Mouse (Mus musculus): Measurements from ENCODE around the gene Fbxl13. TPM values are rescaled to one million over a fixed set of nuclear protein-coding genes. Genes with fewer than 3 reads are reported as not detected.

Gene Fbxl13
- total and polyA plus RNA-seq, 3 experiments = 0.14 to 0.30 (median 0.19) TPM

- Histone ChIP-seq H3K36me3 (replicated peaks in 1 of 2; ENCODE audit: control insufficient read depth in 1 of 2, insufficient read depth in 1 of 2, low read length in 1 of 2) (peaks cover 4 to 14% of the 10 kb centered on the region in 2 experiments), H3K27ac (ENCODE audit: insufficient read depth, low read depth) (no peak overlapping the region), H3K9ac (ENCODE audit: insufficient read depth, low read depth) (no peak overlapping the region), H3K4me3 (replicated peaks in 1 of 3; ENCODE audit: low read depth in 2 of 3, low read length in 2 of 3, poor library complexity in 1 of 3) (no peak overlapping the region), H3K4me2 (ENCODE audit: insufficient read depth, low read depth, poor library complexity, severe bottlenecking) (no peak overlapping the region), H3K27me3 (replicated peaks) (no peaks in the 10 kb centered on the region), H3K4me1 (ENCODE audit: control insufficient read depth in 1 of 2, insufficient read depth in 2 of 2) (no peaks in the 10 kb centered on the region), H3K9me3 (replicated peaks; ENCODE audit: low read length) (no peaks in the 10 kb centered on the region), H3K79me2 (replicated peaks; ENCODE audit: control insufficient read depth, extremely low read depth, insufficient read depth, poor library complexity, severe bottlenecking) (no peaks in the 10 kb centered on the region)
- TF ChIP-seq SMC3 (IDR thresholded peaks at IDR 0.05; ENCODE audit: low read depth, low read length) (no peak), IRF4 (IDR thresholded peaks at IDR 0.05; ENCODE audit: low read depth, low read length) (no peak), GABPA (IDR thresholded peaks at IDR 0.05; ENCODE audit: insufficient replicate concordance, low read depth, low read length) (no peak), ZKSCAN1 (IDR thresholded peaks at IDR 0.05; ENCODE audit: borderline replicate concordance, low read depth, low read length) (no peak), MAX (IDR thresholded peaks at IDR 0.05; ENCODE audit: low read length) (no peak), ZMIZ1 (IDR thresholded peaks at IDR 0.05; ENCODE audit: low read depth, low read length) (no peak), ETS1 (conservative IDR thresholded peaks at IDR 0.05; ENCODE audit: low read depth, low read length) (no peak), ZNF384 (IDR thresholded peaks at IDR 0.05; ENCODE audit: low read depth, low read length) (no peak), EP300 (IDR thresholded peaks at IDR 0.05; ENCODE audit: low read length) (no peak), KAT2A (IDR thresholded peaks at IDR 0.05; ENCODE audit: insufficient replicate concordance, low read length) (no peak), PAX5 (IDR thresholded peaks at IDR 0.05; ENCODE audit: low read length) (no peak), ZC3H11A (IDR thresholded peaks at IDR 0.05; ENCODE audit: low read depth, low read length) (no peak), CHD2 (IDR thresholded peaks at IDR 0.05; ENCODE audit: low read length) (no peak), TBP (conservative IDR thresholded peaks at IDR 0.05; ENCODE audit: low read depth, low read length) (no peak), ELF1 (IDR thresholded peaks at IDR 0.05; ENCODE audit: low read depth, low read length) (no peak)
- no peak for DNase-seq (ENCODE audit: extremely low read depth)
- in situ Hi-C loops (cut with MboI; ENCODE audit: low pct_ligation_motif_present, low pct_unique_long_range_greater_than_20kb, low sequenced_read_pairs) = no loop called here
- dilution Hi-C loops (cut with MboI; ENCODE audit: extremely low pct_ligation_motif_present, extremely low pct_unique_long_range_greater_than_20kb, low sequenced_read_pairs) = no loop called here
Observed at GRCm38 (mm10) chr5:21675494-21675893, 30.1 kb upstream of the Fbxl13 start.

GRCm38 (mm10) chr5:21675019-21675418 lies 29.6 kb upstream of the Fbxl13 start:
- Histone ChIP-seq H3K36me3 (replicated peaks in 1 of 2; ENCODE audit: control insufficient read depth in 1 of 2, insufficient read depth in 1 of 2, low read length in 1 of 2) (peaks cover 4 to 14% of the 10 kb centered on the region in 2 experiments), H3K9me3 (replicated peaks; ENCODE audit: low read length) (no peaks in the 10 kb centered on the region), H3K27ac (ENCODE audit: insufficient read depth, low read depth) (no peak overlapping the region), H3K27me3 (replicated peaks) (no peaks in the 10 kb centered on the region), H3K4me2 (ENCODE audit: insufficient read depth, low read depth, poor library complexity, severe bottlenecking) (no peak overlapping the region), H3K79me2 (replicated peaks; ENCODE audit: control insufficient read depth, extremely low read depth, insufficient read depth, poor library complexity, severe bottlenecking) (no peaks in the 10 kb centered on the region), H3K4me1 (ENCODE audit: control insufficient read depth in 1 of 2, insufficient read depth in 2 of 2) (no peaks in the 10 kb centered on the region), H3K4me3 (replicated peaks in 1 of 3; ENCODE audit: low read depth in 2 of 3, low read length in 2 of 3, poor library complexity in 1 of 3) (no peak overlapping the region), H3K9ac (ENCODE audit: insufficient read depth, low read depth) (no peak overlapping the region)
- in situ Hi-C loops (cut with MboI; ENCODE audit: low pct_ligation_motif_present, low pct_unique_long_range_greater_than_20kb, low sequenced_read_pairs) = no loop called here
- no peak for TF ChIP-seq UBTF (IDR thresholded peaks at IDR 0.05; ENCODE audit: low read depth, low read length)
- TF ChIP-seq ZMIZ1 (IDR thresholded peaks at IDR 0.05; ENCODE audit: low read depth, low read length) = no peak
- TF ChIP-seq ETS1 (conservative IDR thresholded peaks at IDR 0.05; ENCODE audit: low read depth, low read length) = no peak
- TF ChIP-seq PAX5 (IDR thresholded peaks at IDR 0.05; ENCODE audit: low read length) = no peak
- no peak for TF ChIP-seq NELFE (IDR thresholded peaks at IDR 0.05; ENCODE audit: low read depth, low read length)
- no peak for TF ChIP-seq NRF1 (IDR thresholded peaks at IDR 0.05; ENCODE audit: low read depth, low read length)
- TF ChIP-seq MAX (IDR thresholded peaks at IDR 0.05; ENCODE audit: low read length) = no peak
- no peak for TF ChIP-seq E2F4 (IDR thresholded peaks at IDR 0.05; ENCODE audit: insufficient replicate concordance, low read depth, low read length)
- TF ChIP-seq TCF12 (IDR thresholded peaks at IDR 0.05; ENCODE audit: low read depth, low read length) = no peak
- dilution Hi-C loops (cut with MboI; ENCODE audit: extremely low pct_ligation_motif_present, extremely low pct_unique_long_range_greater_than_20kb, low sequenced_read_pairs) = no loop called here
- DNase-seq (ENCODE audit: extremely low read depth) = no peak

Measured in CH12.LX (cell line).